Mouse (Mus musculus): Measurements from ENCODE around the gene Thsd7a.

Thsd7a gene

GRCm38 (mm10) chr6:12693239-12693638, 56.0 kb downstream of the Thsd7a start:
- CTCF ChIA-PET: no interaction called here

GRCm38 (mm10) chr6:12649633-12650032, 99.6 kb downstream of the Thsd7a start:
- CTCF ChIA-PET: no interaction called here

DNA sequence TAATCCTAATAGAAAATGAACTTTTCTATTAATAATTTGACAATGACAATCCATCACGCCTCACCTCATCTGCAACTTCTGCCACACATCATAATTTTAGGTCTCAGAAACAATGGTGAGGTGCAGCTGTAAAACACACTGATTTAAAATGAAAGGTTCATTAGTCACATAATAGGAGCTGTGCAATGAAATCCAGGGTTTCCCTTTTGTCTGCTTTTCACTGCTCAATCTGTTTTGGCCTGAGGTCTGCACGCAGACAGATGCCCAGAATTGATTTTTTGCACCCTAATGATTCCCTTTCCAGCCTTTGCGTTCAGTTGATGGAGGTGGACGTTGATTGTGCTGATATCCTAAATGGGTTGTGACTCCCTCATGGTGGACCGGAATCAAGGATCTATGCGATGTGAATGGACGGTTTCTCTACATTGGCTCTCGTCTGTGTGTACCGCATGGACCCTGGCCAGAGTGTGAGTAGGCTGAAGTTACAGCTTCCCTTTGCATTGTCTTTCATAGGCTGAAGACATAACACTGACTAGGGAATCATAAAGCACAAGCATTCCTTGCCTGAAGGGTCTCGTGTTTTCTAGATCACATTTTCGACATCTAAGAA, 120.5 kb downstream of the Thsd7a start:
- CTCF ChIA-PET: no interaction called here

- CTCF ChIA-PET: no interaction called here
These were observed 142.5 kb downstream of the Thsd7a start for GRCm38 (mm10) chr6:12606638-12607246.

GRCm38 (mm10) chr6:12602927-12603326, 146.3 kb downstream of the Thsd7a start:
- CTCF ChIA-PET: no interaction called here

GRCm38 (mm10) chr6:12602161-12602560, 147.0 kb downstream of the Thsd7a start:
- CTCF ChIA-PET: no interaction called here

GRCm38 (mm10) chr6:12584456-12584855, 164.8 kb downstream of the Thsd7a start:
- CTCF ChIA-PET: no interaction called here

DNA sequence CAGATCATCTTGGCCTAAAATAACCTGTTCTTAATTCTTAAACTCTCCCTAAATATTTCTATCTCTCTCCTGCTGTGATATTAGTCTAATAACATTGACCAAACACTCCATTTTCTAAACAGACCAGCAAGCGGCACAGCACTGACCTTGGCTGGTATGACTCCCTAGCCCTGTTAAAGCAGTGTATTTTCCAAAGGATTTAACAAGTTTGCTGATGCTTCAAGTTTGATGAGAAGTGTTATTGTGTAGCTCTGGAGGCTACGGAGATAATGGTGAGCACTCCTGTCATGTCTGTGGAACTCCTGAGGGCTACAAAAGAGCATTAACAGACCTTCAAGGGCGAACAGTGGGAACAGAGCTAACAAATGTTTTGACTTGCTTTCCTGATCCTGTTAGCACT, 168.1 kb downstream of the Thsd7a start:
- CTCF ChIA-PET: no interaction called here

GRCm38 (mm10) chr6:12575619-12576216, 173.5 kb downstream of the Thsd7a start:
- CTCF ChIA-PET: no interaction called here

- CTCF ChIA-PET: no interaction called here
These were observed 177.0 kb downstream of the Thsd7a start for GRCm38 (mm10) chr6:12572202-12572601.

DNA sequence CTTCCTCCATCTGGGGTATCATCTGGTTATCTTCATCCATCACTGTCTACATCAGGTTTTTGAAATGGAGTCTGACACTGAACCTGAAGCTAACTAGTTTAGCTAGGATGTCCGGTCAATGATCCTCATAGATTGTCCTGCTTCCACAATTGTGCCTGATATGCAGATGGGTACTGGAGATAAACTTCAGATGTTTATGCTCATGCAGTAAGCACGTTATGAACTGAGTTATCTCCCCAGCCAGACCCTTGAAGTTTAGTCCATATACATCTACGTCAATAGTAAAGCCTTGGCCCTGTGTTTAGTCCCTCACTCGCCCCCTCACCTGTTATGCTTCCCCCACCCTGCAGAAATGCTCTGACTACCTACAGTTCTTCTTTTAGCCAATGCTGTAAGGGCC, 184.1 kb downstream of the Thsd7a start:
- CTCF ChIA-PET: no interaction called here

GRCm38 (mm10) chr6:12562336-12562735, 186.9 kb downstream of the Thsd7a start:
- CTCF ChIA-PET: no interaction called here

GRCm38 (mm10) chr6:12560500-12560899, 188.7 kb downstream of the Thsd7a start:
- CTCF ChIA-PET: no interaction called here

DNA sequence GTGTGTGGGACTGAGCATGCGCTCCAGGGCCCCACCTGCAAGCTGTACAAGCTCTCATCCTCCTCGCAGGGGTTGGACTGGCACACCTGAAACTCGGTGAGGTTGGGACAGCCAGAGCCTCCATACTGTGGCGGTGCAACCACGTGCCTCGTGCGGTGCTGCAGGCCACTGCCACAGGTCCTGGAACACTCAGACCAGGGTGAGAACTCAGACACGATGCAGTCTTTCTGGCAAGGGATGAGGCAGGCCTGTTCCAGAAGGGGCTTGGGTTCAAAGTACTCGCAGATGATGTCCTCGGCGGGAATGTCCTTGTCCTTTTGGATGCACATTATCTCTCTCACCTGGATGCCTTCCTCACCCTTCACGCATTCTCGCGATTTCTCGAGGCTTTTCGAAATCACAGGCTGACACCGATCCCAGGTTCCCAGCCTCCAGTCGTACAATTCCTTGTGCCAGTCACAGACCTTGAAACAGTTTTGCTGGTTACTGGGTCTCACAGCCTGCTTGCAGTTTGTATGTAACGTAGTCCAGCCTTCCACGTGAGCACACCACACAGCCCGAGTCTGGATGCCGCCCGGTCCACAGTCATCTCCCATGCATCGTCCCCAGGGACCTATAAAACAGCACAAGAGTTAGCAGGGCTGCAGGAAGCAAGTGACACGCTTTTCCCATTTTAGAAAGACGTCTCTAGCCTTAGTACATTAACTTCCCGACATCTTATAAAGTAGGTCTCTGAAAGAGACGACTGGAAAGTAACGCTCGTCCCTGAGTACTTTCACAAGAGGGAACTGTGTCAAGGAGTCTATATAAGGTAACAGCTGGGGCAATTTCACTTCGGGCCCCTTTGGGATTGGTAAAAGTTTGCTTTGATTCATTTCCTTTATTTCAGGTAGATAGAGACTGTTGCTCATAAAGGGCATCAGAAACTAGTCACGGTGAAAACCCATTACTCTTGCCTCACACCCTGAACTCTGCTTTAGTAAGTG, 193.8 kb downstream of the Thsd7a start:
- CTCF ChIA-PET: no interaction called here

DNA sequence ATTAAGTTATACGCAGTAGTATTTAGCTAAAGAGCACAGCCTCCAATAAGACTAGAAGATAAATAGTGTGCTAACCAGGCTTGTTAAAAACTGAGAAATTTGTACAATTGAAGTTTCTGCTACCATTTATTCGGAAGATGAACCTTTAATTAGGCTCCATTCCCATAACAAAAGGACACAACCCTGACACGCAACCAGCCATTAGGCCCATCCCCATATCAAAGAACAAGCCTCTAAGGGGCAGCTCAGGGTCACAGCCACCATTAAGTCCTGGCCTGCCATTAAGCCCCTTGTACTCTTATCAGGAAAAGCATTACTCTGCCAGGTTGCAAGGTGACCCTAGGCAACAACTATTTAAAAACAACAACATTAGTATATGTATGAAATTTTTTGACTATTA, 198.0 kb downstream of the Thsd7a start:
- CTCF ChIA-PET: no interaction called here

- CTCF ChIA-PET: no interaction called here
These were observed 199.1 kb downstream of the Thsd7a start for GRCm38 (mm10) chr6:12550054-12550655.

DNA sequence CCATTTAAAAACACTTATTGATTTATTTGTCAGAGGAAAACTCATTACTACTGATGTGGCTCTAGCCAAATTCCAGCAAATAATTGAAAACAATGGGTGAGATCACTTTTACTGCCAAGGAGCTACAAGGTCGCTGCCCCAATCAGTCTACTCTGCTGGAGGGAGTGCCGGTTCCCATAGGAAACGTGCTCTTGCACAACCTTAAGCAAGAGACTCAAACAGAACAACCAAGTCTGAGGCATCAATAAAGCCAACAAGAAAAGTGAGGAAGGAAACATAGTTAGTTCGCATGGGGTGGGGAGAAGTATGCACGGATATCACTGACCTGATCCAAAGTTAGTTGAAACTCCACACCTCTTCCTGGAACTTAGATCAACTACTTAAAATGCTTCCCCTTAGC, 205.1 kb downstream of the Thsd7a start:
- CTCF ChIA-PET: no interaction called here

- CTCF ChIA-PET: no interaction called here
These were observed 206.7 kb downstream of the Thsd7a start for GRCm38 (mm10) chr6:12542496-12542895.

GRCm38 (mm10) chr6:12519121-12519520, 230.1 kb downstream of the Thsd7a start:
- CTCF ChIA-PET: no interaction called here

DNA sequence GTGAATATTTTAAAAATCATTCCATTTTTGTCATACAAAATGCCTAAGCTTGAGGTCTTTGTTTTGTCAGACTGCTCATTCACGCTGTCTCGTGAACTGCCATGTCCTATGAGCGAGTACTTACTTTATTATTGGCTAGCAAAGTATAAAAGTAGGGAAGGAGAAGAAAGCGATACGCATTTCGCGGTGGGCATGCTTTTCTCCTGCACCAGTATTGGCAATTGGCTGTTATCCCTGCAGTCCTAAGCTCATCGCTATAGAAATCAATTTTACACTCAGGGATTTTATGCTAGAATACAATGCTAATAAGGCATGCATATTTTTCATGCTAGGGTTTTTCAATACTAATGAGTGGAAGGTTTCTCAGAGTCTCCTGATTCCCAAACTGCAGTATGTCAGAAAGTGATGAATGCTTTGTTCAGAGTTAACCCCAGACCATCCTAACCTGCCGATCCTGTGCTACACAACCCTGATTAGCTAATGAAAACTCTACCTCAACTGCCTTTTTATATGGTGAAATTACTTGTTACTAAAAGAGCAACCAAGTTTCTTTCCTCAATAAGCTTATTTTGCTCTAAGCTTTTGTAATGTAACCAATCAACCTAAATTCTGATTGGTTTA, 230.8 kb downstream of the Thsd7a start:
- CTCF ChIA-PET: no interaction called here

- CTCF ChIA-PET: no interaction called here
These were observed 231.5 kb downstream of the Thsd7a start for GRCm38 (mm10) chr6:12517726-12518125.

GRCm38 (mm10) chr6:12506877-12507276, 242.3 kb downstream of the Thsd7a start:
- CTCF ChIA-PET: no interaction called here

Measured in spleen, embryonic (tissue).